Mouse (Mus musculus): ENCODE data around the gene Tmem107.
A peak's percentile ranks its signal among the peaks of the same experiment; 100 is the strongest.

Gene Tmem107

GRCm38 (mm10) chr11:69059975-69060411, 10.6 kb upstream of the Tmem107 start:
- no peak for DNase-seq

- peak; percentile 64 for DNase-seq
These were observed 10.0 kb upstream of the Tmem107 start for GRCm38 (mm10) chr11:69060448-69061254.

GRCm38 (mm10) chr11:69061255-69061912, 9.2 kb upstream of the Tmem107 start:
- peak; percentile 70 for DNase-seq

GRCm38 (mm10) chr11:69062194-69062760, 8.3 kb upstream of the Tmem107 start:
- peak; percentile 76 for DNase-seq

- peak; percentile 93 for DNase-seq
These were observed 7.8 kb upstream of the Tmem107 start for GRCm38 (mm10) chr11:69062761-69063224.

GRCm38 (mm10) chr11:69063413-69064201, 7.0 kb upstream of the Tmem107 start:
- DNase-seq: peak; percentile 74

- peak; percentile 55 for DNase-seq
These were observed 6.1 kb upstream of the Tmem107 start for GRCm38 (mm10) chr11:69064259-69065133.

GRCm38 (mm10) chr11:69065394-69065925, 5.1 kb upstream of the Tmem107 start:
- DNase-seq: peak; percentile 53

GRCm38 (mm10) chr11:69066163-69066861, 4.3 kb upstream of the Tmem107 start:
- DNase-seq: peak; percentile 80

GRCm38 (mm10) chr11:69066956-69067355, 3.6 kb upstream of the Tmem107 start:
- DNase-seq: peak; percentile 90

GRCm38 (mm10) chr11:69067601-69068000, 3.0 kb upstream of the Tmem107 start:
- DNase-seq: peak; percentile 59

GRCm38 (mm10) chr11:69070093-69070492, 513 bp upstream of the Tmem107 start:
- no peak for DNase-seq

GRCm38 (mm10) chr11:69071262-69071661, 656 bp downstream of the Tmem107 start:
- no peak for DNase-seq

- peak; percentile 63 for DNase-seq
These were observed 1.6 kb downstream of the Tmem107 start for GRCm38 (mm10) chr11:69072234-69072633.

- no peak for DNase-seq
These were observed 2.1 kb downstream of the Tmem107 start for GRCm38 (mm10) chr11:69072666-69073064.

- peak; percentile 94 for DNase-seq
These were observed 2.7 kb downstream of the Tmem107 start for GRCm38 (mm10) chr11:69073065-69073888.

- peak; percentile 47 for DNase-seq
These were observed 3.6 kb downstream of the Tmem107 start for GRCm38 (mm10) chr11:69073951-69074775.

GRCm38 (mm10) chr11:69074776-69075069, 4.1 kb downstream of the Tmem107 start:
- DNase-seq: no peak

Measured in cerebellum, adult 9-11 months (tissue).